Mouse (Mus musculus) brain, embryonic 14.5 days (tissue): ENCODE measurements around the gene Chsy1. TPM values are rescaled to one million over a fixed set of nuclear protein-coding genes. Genes with fewer than 3 reads are reported as not detected.

Experiments
- DNase-seq: peaks from one replicate; pipeline ENCODE4 v3.0.0-alpha.2; 2011; ENCODE audit warnings: low read depth
- CTCF ChIP-seq: fragments of 200-500 bp; IDR thresholded peaks from 2 replicates; pipeline ENCODE4 v1.5.1; 2012; ENCODE audit warnings: inconsistent platforms, mild to moderate bottlenecking, moderate library complexity, borderline replicate concordance; ENCODE audit not compliant: insufficient read depth, insufficient read length; ENCODE audit errors: extremely low read depth
- POLR2A ChIP-seq: fragments of 200-500 bp; IDR thresholded peaks from 2 replicates; pipeline ENCODE4 v1.6.1; 2012; ENCODE audit warnings: mild to moderate bottlenecking, inconsistent platforms, borderline replicate concordance; ENCODE audit not compliant: poor library complexity, insufficient read depth, insufficient read length, severe bottlenecking; ENCODE audit errors: extremely low read depth
- polyA plus RNA-seq: library from polyadenylated mRNA; depleted of rRNA; stranded (reverse); fragments of >200 nt; gene quantifications from 2 replicates; pipeline ENCODE4 v1.2.3, GENCODE M21; 2012

Chsy1 gene
- polyA plus RNA-seq, 1 experiment = 21.5 TPM

DNA sequence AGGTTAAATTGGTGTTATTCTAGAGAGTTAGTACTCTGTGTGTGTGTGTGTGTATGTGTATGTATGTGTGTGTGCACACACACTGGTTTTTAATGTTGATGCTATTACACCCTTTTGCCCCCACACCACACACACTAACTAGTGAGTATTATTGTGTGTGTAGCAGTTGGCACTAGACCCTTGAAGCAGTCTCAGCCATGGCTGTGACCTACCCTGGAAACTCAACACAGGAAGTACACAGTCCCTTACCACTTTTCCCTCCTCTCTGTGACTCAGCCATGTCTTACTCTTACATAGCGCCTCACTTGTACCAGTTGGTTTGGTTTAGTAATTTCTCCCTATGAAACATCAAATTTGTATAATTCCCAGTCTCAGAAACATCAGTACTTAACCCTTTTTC, 37.8 kb downstream of the Chsy1 start:
- TF ChIP-seq POLR2A (no peak), CTCF (no peak)
- no peak for DNase-seq

DNA sequence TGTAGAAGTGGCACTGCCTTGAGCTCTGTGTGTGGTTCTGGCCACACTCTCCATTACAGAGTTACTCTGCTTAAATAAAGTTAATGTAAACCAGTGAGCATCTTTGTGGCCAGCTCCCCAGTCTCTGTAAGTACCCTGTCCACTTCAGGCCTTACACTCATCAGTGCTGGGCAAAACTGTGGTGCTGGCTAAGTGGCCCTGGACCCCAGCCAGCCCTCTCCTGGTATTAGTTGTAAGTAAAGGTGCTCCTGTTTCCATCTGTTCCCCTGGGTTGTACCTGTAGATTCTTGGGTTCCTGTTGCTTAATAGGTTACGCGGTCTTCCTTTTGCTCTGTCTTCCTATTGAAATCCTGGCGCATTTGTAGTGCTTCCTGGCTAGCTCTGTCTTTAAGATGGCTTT, 38.5 kb downstream of the Chsy1 start:
- DNase-seq = no peak
- no peak for TF ChIP-seq POLR2A
- no peak for TF ChIP-seq CTCF

DNA sequence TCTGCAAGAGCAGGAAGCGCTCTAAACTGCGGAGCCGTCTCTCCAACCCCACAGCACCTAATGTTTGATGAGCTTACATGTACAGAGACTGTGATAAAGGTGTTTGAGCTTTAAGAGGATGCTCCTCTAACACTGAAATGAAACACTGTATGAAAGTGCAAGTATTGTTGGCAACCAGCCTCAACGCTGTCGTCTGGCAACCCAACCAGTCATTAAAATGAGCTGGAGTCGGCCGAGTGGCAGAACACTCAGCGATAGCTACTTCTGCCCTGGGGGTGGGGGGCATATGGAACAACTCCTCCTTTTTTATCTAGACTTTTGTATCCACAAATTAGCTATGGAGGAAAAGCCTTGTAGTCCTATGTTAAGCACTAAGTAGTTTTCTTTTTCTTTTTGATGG, 40.2 kb downstream of the Chsy1 start:
- DNase-seq = peak; percentile 59
- TF ChIP-seq POLR2A (no peak), CTCF (no peak)

DNA sequence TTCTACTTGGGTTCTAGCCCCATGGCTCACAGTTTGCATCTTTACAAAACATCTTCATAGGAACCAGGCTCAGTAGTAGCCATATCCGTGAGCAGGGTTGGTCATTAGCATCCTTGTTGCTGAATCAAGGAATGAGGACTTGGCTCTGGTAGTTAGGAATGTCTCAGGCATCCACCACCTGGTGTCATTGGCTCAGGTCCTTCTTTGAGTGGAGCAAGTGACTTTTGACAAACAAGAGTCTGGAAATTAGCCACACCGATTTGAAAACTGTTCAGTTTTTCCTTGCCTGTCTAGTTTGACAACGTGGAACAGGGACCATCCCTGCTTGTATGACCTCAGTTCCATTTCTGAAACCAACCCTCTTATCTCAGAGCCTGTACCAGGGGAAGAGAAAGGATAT, 41.1 kb downstream of the Chsy1 start:
- TF ChIP-seq CTCF = no peak

DNA sequence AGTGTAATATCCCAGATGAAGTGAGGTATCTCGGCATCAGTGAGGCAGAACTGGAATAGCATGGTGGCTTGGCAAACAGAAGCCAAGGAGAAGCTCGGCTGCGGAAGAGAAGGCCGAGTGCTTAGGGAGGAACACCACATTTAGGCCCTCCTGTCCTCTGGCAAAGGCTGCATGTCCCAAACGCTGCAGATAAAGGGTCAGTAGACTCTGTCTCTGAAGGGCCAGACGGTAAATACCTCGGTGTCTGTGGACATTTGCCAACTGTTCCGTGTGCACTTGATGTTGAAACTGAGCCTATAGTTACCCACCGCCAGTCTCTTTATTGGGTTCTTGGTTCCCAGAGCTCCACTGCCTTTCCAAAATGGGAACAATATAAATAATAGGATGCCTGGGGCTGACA, 48.1 kb downstream of the Chsy1 start:
- peak; percentile 42 for DNase-seq
- TF ChIP-seq POLR2A (no peak), CTCF (no peak)

More for the DNA sequence above, 41.1 kb downstream of the Chsy1 start:
- no peak for DNase-seq

DNA sequence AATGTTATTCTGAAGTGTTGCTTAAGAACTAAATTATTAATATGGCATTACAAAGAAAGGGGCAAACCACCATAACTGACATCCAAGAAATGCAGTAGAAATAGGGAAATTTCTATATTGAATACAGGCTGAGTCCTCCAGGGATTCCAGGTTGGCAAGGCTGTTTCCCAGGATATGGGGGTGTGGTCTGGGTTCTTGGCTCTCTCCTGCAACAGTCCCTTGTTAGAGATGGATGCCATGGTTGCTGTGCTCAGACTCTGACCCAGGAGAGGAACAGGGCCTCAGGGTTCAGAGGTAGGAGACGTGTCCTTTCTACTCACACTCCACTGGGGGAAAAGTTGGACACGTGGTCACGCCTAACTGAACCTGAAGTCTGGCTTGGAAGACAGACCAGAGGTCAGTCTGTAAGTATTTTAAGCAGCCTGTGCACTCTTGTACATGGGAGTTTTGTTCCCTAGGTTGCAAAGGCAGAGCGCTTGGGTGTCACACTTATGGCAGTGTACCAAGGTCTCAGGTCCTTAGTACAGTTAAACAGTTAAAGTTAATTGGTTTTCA, 48.6 kb downstream of the Chsy1 start:
- DNase-seq = no peak

DNA sequence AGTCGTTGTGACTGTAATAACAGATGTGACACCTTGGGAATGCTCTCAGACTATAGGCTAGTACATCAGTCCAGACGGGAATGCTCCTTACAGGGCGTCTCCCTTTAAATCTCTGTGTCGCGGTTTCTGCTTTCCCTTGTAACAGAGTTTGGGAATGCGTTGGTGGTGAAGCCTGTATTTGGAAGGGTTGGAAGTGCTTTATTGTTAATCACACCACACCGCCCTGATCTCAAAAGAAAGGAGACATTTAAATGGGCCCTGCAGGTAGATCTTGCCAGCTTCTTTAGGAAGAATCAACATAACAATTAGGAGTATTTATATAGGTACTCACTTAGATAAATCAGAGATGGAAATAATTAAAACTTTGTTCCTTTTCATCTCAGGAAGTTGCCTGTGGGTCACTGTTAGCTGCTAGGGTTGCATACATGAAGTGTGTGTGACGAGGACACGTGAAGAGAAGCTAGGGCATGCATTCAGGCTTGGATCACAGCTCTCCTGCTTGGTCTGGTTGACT, 49.4 kb downstream of the Chsy1 start:
- TF ChIP-seq POLR2A (no peak), CTCF (no peak)
- no peak for DNase-seq

More for the DNA sequence above, 48.6 kb downstream of the Chsy1 start:
- TF ChIP-seq CTCF (no peak), POLR2A (no peak)

DNA sequence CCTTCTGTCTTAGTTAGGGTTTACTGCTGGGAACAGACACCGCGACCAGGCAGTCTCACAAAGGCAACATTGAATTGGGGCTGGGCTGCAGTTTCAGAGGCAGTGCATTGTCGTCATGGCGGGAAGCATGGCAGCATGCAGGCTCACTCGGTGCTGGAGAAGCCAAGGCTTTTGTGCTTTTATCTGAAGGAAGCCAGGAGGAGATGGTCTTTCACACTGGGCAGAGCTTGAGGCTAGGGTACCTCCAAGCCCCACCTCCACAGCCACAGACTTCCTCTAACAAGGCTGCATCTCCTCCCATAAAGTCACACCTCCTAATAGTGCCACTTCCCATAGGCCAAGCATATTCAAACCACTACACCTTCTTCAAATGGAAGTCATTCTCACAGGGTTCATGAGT, 50.6 kb downstream of the Chsy1 start:
- DNase-seq = peak; percentile 30
- TF ChIP-seq POLR2A = no peak

DNA sequence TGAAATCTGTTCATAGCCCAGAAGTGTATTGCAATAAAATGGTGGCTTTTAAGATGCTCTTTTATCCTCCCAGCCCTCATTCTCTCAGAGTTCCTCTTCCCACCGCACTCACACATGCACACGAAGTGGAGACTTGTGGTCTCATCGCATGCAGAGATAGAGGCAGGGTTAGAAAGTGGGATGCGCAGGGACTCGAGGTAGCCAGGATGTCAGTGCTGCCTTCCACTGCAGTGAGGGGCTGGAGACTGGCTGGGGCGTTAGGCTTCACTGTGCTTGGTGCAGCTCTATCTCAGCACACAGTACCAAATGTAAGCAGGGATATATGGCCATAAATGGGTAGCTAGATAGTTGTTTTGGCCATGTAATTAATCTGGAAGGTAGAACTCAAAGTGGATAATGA, 52.5 kb downstream of the Chsy1 start:
- no peak for TF ChIP-seq POLR2A
- TF ChIP-seq CTCF = no peak
- no peak for DNase-seq

DNA sequence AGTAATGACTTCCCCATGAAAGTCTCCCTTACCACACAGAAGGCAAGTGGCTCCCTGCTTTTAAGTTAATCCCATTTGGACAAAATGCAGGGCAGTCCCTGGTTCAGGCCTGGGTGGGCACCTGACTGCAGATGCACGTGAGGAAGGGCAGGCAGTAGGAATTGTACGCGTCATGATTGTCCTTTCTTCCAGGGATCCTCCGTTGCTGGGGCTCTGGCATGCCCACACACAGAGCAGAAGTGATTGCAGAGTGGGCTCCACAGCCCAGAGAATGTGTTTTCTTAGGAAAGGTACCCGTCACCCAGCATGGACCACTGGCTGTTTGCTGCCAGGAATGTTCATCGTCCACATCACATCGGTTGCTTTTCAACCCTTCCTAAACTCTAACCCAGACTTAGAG, 53.2 kb downstream of the Chsy1 start:
- DNase-seq = no peak
- no peak for TF ChIP-seq CTCF
- no peak for TF ChIP-seq POLR2A

DNA sequence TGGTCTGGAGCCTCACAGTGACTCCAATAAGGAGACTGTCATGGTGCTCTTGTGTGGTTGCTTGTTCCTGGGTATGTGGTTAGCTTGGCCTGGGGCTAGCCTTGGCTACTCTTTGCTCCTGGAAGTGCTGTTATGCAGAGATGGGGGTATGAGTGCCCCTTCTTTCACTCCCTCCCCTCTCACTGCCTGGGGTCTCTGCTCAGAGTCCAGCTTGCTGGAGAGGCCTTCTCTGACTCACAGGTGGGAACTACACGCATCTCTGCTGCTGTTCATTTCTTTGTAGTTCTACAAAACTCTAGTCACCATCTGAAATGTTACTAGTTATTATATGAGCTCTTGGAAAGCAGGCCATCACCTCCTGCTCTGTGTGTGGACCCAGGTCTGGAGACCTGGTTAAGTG, 53.7 kb downstream of the Chsy1 start:
- no peak for DNase-seq
- no peak for TF ChIP-seq POLR2A

DNA sequence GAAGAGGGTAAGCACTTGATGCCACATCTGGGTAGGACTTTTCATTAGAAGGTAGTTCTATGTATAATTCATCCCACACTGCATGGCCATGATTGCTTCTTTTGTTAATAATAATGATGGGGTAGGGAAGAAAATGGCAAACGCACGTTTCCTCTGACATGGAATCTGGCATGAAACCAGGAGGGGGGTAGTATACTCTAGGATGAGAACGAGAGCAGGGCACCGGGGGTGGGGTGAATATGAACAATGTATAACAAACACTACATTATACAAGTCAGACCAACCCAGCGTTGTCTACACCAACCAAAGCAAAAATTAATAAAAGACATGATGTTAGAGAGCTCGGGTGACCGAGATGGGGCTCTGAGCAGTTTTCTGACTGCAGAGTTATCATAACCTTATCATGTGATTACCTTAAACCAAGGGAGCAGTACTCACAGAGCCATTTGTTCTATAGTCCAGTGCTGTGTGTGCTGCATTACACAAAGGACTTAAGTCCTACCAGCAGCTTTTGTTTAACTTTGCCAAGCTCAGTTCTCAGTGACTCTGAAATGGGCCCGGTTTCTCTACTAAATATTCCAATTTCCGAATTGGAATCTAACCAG, 55.2 kb downstream of the Chsy1 start:
- peak; percentile 71 for DNase-seq
- no peak for TF ChIP-seq CTCF
- TF ChIP-seq POLR2A = no peak

DNA sequence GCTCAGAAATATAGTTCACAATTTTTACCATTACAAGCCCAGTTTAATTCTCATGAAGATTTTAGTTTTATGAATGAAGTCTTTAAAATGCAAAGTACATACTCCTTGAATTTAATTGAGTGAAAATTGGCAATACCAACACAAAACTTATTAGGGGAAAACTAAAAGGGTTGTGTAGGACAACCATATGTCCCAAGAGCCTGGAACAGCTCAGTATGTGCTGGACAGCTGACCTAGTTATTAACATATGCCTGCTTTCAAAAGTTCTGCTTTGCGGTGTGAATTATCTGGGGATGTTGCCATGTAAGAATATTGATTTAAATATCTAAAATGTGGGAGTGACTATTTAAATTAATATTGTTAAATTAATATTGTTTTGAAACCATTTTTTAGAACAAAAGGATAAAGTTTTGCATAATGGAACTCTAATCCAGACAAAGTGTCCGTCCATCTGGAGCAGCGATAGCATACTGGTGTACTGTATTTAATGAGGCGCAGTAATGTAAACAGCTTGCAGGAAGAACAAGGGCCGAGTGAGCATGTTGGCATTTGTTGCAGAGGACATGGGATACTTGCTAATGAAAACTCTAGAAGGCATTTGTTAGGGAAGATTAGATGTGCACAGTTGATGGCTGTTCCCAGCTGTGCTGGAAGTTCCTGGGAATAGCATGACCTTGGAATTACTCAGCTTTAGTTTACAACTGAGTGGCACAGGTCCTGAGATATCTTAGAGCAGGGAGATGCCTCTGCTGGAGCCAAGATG, 55.9 kb downstream of the Chsy1 start:
- peak; percentile 85 for DNase-seq
- TF ChIP-seq POLR2A (no peak), CTCF (no peak)

DNA sequence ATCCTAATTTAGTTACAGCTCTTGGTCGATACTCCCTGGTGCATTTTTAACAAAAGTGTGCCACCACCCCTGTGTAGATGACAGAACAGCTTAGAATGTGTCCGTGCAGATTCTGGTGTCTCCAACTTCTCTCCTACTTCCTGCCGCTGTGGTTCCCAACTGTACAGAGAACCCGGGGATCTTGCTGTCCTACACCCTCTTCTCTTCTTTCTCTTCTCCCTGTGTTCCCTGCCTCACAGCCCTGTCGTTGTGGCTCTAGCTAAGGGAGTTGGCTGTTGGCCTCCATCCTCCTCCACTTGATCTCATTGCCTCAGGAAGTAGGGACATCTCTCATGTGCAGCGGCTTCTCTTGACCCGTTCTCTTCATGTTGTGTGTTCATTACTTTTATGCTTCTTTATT, 59.6 kb downstream of the Chsy1 start:
- no peak for DNase-seq
- TF ChIP-seq CTCF (no peak), POLR2A (no peak)

DNA sequence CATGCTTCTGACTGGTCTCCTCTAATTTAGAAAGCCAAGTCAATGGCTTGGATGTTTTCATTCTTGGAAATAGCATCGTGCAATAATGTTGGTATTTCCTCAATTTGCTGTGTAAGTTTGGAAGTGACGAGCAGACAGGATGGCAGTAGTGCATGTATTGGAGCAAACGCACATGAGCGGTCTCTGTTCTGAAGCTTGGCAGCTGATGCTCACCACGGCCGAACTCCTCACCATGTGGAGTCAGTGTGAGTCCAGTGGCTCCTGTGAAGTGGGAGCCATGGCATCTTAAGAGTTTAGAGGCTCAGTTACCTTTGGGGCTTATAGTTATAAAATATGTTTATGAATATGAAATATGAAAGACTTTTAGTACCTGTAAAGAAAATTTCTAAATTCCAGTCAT, 60.2 kb downstream of the Chsy1 start:
- DNase-seq = no peak
- TF ChIP-seq POLR2A (no peak), CTCF (no peak)
